Mouse (Mus musculus) neutrophil, adult 5-6 weeks (primary cell): ENCODE results near the gene Cab39. TPM values are rescaled to one million over a fixed set of nuclear protein-coding genes. Genes with fewer than 3 reads are reported as not detected.

Source experiments
- ATAC-seq: fragments of 151-379, 151-347 bp; 2 replicates; pipeline ENCODE4 v1.8.0; 2017; ENCODE audit warnings: mild to moderate bottlenecking, moderate TSS enrichment; ENCODE audit not compliant: insufficient number of reproducible peaks, poor library complexity, low FRiP score, severe bottlenecking; ENCODE audit errors: extremely low read depth
- total RNA-seq: library from RNA; stranded (forward); fragments of 200-1000 nt; gene quantifications from 2 replicates; pipeline ENCODE4 v1.2.3, GENCODE M21; 2017

The Cab39 gene
- total RNA-seq, 1 experiment from 2014 or later = 179 TPM

DNA sequence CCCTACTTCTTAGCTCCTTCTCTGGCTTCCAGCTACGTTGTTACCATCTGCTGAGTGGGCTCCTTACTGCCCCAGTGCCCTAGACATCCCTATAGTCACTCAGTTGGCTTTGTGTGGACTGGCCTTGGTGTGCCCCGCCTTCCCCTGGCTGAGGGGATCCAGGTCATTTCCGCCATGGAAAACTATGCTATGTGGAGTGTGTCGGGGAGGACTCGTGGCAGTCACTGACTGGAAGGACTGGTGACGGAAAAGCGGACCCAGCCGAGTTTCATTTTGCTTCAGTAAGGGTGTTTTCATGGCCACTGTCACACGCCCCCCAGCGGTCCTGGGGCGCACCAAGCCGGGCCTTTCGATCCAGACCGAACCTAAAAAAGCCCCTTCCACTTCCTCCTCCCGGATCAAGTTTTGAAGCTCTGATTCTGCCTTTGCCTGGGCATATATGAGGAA, 102.2 kb downstream of the Cab39 start:
- ATAC-seq = peak; percentile 34

DNA sequence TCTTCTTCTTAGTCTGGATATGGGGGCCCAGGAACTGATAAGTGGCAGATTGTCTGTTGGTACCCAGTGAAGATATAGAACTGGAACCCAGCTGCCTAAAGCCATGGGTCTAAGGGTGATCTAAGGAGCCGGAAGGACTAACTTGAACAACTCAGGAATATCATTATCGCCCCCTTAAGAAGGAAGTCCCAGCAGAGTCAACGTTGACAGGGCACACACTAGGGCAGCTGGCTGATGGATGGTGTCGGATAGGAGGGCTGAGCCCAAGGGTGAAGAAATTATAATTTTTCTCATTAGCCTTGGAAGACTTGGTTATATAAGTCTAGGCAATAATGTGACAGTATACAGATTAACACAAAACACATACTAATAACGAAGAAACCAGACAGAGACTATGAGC, 102.9 kb downstream of the Cab39 start:
- no peak for ATAC-seq

DNA sequence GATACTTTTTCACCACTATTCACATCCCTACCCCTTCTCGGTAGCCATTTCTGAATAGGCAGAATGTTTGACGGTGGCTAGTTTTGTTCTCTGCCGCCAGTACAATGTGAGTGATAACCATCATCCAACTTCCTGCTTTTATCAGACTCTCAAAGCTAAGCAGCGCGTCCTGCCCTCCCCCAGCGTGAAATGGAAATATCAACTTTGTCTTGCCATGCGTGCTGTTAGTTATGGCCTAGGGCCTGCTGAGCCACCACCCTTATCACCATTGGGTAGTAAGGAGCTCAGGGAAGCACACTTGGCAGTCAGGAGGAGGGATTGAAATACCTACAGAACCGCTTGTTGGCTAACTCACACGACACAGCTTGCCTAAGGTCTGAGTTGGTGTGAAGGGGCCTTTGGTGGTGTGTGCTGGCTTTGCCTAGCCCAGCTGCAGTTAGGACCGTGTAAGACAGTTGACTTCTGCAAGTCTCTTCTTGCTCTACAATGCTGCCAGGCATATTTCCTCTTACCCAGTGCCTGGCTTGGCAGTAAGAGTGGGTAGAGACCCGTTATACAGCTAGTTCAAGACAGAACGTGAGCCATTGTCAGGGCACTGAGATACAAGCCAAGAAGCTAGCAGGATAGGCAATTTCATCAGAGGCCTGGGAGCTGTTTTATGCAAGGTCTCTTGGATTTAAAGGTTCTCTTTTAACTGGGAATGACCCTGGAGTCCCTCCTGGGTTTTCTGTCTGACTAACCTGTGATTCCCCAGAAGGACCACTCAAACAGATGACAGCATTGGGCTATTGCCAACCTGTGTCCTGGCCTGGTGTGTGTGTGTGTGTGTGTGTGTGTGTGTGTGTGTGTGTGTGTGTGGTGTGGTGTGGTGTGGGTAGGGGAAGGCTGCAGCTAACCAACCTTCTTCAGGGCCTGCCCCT, 103.8 kb downstream of the Cab39 start:
- ATAC-seq = no peak

DNA sequence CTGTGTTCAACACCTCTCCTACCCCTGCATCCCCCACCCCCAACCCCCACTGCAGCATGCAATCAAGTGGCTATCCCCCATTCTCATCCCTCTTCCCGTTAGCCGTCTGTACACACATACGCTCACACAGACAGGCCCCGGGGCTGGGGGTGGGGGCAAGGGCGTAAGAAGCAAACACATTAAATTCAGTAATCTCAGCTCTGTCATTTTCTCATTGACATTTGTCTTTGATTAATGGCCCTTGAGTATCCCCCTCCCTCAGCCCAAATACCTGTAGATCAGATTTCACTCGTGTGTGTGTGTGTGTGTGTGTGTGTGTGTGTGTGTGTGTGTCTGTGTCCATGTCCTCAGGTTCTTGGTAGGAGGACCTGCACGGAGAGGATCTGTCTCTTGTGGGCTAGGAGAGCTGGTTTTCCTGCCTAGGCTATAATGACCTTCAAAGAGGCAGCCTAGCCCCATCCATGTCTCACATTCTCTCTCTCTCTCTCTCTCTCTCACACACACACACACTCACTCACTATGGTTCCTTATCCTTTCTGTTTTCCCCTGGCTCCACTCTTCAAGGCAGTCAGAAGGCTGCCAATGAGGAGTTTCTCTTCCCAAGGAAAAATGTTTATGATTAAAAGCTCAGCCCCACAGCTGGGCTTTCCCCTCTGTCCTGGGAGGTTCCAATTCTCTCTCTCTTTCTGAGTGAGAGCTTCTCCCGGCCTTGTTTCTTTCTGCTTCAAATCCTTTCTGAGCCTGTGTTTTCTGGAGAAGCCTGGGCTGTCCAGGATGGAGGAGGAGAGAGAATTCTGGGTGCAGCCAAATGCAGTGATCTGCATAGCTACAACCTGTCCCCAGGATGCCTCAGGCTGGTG, 104.9 kb downstream of the Cab39 start:
- ATAC-seq = no peak

DNA sequence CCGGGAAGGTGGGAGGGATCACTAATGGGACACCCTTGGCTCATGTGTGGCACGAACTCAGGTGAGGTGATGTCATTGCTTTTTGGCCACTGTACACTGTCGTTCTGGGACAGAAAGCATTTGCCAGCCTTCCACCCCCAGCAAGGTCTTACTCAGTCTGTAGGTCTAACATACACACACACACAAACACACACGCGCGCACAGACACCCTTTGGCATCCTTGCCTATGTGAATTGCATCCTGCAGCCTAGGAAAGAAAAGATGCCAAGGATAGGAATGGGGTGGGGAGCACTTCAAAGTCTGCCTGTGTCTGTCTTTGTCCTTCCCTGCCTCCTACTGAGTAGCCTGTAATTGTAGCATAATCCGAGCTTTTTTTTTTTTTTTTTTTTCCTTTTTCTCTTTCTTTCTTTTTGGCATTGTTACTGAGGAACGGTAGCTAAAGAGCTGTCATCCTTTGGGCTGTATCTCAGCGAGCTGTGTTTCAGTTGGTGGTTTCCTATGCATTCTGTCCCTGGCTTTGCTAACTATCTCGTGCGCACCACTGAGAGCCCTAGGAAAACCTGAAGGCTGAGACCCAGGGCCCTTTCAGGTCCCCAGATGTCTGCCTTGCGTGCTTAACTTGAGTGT, 105.6 kb downstream of the Cab39 start:
- no peak for ATAC-seq

DNA sequence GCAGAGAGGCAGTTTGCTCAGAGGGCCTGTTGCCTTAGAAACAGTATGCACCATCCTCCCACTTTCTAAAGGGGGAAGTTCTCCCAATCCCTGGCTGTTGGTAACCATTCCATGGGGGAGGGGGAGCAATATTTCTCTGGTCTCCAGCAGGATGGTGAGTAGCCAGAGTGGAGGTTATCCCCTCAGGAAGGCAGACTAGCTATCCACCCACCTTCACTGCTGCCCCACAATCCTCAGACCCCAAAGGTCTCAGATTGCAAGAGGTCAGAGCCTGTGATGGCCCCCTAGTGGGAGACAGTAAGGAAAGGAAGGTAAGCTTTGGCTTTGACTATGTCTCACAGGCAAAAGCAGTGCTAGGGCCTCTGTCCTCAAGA, 106.1 kb downstream of the Cab39 start:
- ATAC-seq = no peak

DNA sequence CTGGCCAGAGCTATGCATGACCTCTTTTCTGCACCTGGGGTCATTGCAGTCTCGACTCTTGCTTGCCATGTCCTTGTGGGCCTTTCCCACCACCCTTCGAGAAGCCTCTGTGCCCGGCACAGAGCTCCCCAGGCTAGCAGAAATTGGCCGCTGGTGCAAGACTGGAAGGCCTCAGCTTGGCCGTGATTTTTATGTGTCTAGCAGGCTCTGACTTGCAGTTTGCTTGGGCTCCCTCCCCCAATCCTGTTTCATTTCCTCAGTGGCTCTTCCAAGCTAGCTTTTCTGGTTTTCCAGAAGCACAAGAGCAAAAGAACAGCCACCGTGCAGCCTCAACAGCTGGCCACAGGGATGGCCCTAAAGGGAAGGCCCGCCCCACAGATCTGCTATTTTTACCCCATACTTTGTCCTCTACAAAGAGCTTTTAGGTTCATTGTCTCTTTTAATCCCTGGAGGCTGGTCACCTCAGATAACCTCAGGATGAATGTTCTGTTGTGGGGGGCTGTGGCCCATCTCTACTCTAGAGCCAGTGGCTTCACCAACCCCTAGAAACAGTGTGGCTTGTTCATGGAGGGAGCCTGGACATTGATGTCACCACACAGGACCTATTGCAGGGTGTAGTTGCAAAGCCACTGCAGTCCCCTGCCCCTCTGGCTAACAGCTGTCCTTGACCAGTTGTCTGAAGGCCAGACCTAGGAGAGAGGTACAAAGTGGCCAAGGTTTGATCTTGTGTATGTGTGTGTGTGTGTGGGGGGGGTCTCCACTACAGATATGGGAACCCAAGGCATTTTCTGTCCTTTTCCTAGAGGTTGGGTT, 107.5 kb downstream of the Cab39 start:
- ATAC-seq = no peak

Other genes starting within 250 kb of the Cab39 start
- gene G530012D18Rik, start 217.8 kb upstream of the Cab39 start, total RNA-seq = 1.9 TPM in 1 of 2 replicates, not detected in the other
- 199 and 206 TPM in 2 replicates for gene Sp110, start 194.6 kb upstream of the Cab39 start, total RNA-seq
- 151 and 168 TPM in 2 replicates for gene Sp140, start 193.1 kb upstream of the Cab39 start, total RNA-seq
- 539 and 547 TPM in 2 replicates for gene Sp100, start 143.5 kb upstream of the Cab39 start, total RNA-seq
- gene A630001G21Rik, start 14.8 kb upstream of the Cab39 start, total RNA-seq = 130 and 158 TPM in 2 replicates
- gene Itm2c, start 100.8 kb downstream of the Cab39 start, total RNA-seq = 20.7 and 24.3 TPM in 2 replicates
- 0.23 TPM in 1 of 2 replicates, not detected in the other for gene 4933407L21Rik, start 135.0 kb downstream of the Cab39 start, total RNA-seq
- 0.81 and 1.4 TPM in 2 replicates for gene Gpr55, start 167.6 kb downstream of the Cab39 start, total RNA-seq
- gene Spata3, start 223.4 kb downstream of the Cab39 start, total RNA-seq = not detected in 2 replicates